Mouse (Mus musculus) megakaryocyte, embryonic 14.5 days (primary cell): ENCODE measurements at regions not wholly inside any gene's neighbourhood (a gene's known extent, or its start where the extent isn't known, plus 50 kb on each side); places are given as distances from the start of the nearest gene placed in this dataset.

Experiments
- FLI1 ChIP-seq: IDR thresholded peaks from 2 replicates; pipeline ENCODE4 v1.6.1; 2012; ENCODE audit warnings: low read length, inconsistent platforms, mixed read lengths
- GATA1 ChIP-seq: IDR thresholded peaks from 3 replicates; pipeline ENCODE4 v1.6.1; 2012; ENCODE audit warnings: mixed read lengths, low read length, inconsistent platforms, borderline replicate concordance

- TF ChIP-seq GATA1 (no peak), FLI1 (no peak)
Observed at GRCm38 (mm10) chr7:125185037-125185679, 259.3 kb upstream of the Kdm8 start.
